Mouse (Mus musculus) midbrain, embryonic 11.5 days (tissue): ENCODE data around the gene Cnih3. TPM values are rescaled to one million over a fixed set of nuclear protein-coding genes. Genes with fewer than 3 reads are reported as not detected.

Experiments used
- ATAC-seq: fragments of 200-750 bp; cut with Nextera tagmentation; 2 replicates; pipeline ENCODE4 v1.8.0; 2017; ENCODE audit warnings: moderate TSS enrichment, moderate library complexity; ENCODE audit not compliant: low FRiP score
- DNase-seq: peaks from one replicate; pipeline ENCODE4 v3.0.0; 2015; ENCODE audit warnings: low spot score; ENCODE audit errors: missing footprints
- H3K27ac ChIP-seq: fragments of 300-500 bp; sonication (generic); 2 replicates; pipeline ENCODE4 v1.5.1; 2014; ENCODE audit warnings: low read depth, low read length
- H3K27me3 ChIP-seq: fragments of 300-500 bp; sonication (generic); 2 replicates; pipeline ENCODE4 v1.6.1; 2014; ENCODE audit warnings: mild to moderate bottlenecking, low read length, moderate library complexity, mixed read lengths; ENCODE audit not compliant: control insufficient read depth, insufficient read depth
- H3K36me3 ChIP-seq: fragments of 300-500 bp; sonication (generic); 2 replicates; pipeline ENCODE4 v1.6.1; 2014; ENCODE audit warnings: mild to moderate bottlenecking, low read length, moderate library complexity, mixed read lengths; ENCODE audit not compliant: control insufficient read depth, insufficient read depth
- H3K4me1 ChIP-seq: fragments of 300-500 bp; sonication (generic); 2 replicates; pipeline ENCODE4 v1.6.1; 2014; ENCODE audit warnings: low read length; ENCODE audit not compliant: control insufficient read depth, insufficient read depth
- H3K4me2 ChIP-seq: fragments of 300-500 bp; sonication (generic); 2 replicates; pipeline ENCODE4 v1.6.1; 2014; ENCODE audit warnings: mild to moderate bottlenecking, moderate library complexity
- H3K4me3 ChIP-seq: fragments of 300-500 bp; sonication (generic); 2 replicates; pipeline ENCODE4 v1.5.1; 2014; ENCODE audit warnings: low read depth, low read length
- H3K9ac ChIP-seq: fragments of 300-500 bp; sonication (generic); 2 replicates; pipeline ENCODE4 v1.6.1; 2014; ENCODE audit warnings: low read length
- H3K9me3 ChIP-seq: fragments of 300-500 bp; sonication (generic); 2 replicates; pipeline ENCODE4 v1.6.1; 2016; ENCODE audit warnings: low read length; ENCODE audit not compliant: control insufficient read depth
- WGBS: fragments of 180-500 bp; shearing (Covaris S2); extraction: QIAGEN DNeasy Blood & Tissue Kit; methylation state at CpG from one replicate; pipeline ENCODE4 v1.1.7; 2014; 5-methylcytosine and 5-hydroxymethylcytosine counted together
- polyA plus RNA-seq: library from polyadenylated mRNA; unstranded; fragments of >200 nt; fragmentation: Nextera tagmentation; extraction: Ambion mirVana; gene quantifications from 2 replicates; pipeline ENCODE4 v1.2.1, GENCODE M21; 2014

Cnih3 gene
- polyA plus RNA-seq, 1 experiment from 2014 or later, result 1.3 TPM

GRCm38 (mm10) chr1:181321149-181321548 is 31.3 kb upstream of the Cnih3 start:
- Histone ChIP-seq H3K4me3 (no peak overlapping the region), H3K4me2 (no peak overlapping the region), H3K9ac (no peak overlapping the region), H3K4me1 (no peaks in the 10 kb centered on the region), H3K9me3 (no peaks in the 10 kb centered on the region), H3K27me3 (no peaks in the 10 kb centered on the region), H3K27ac (no peak overlapping the region), H3K36me3 (no peaks in the 10 kb centered on the region)
- ATAC-seq, result no peak
- DNase-seq, result no peak
- WGBS, result 94% methylated on average over 5 of the region's 5 CpGs

GRCm38 (mm10) chr1:181323134-181323533 is 29.3 kb upstream of the Cnih3 start:
- DNase-seq (no peak), ATAC-seq (no peak)
- WGBS, result 97% methylated on average over 3 of the region's 3 CpGs
- Histone ChIP-seq H3K4me1 (no peaks in the 10 kb centered on the region), H3K9ac (no peak overlapping the region), H3K27ac (no peak overlapping the region), H3K9me3 (no peaks in the 10 kb centered on the region), H3K36me3 (no peaks in the 10 kb centered on the region), H3K27me3 (no peaks in the 10 kb centered on the region), H3K4me2 (no peak overlapping the region), H3K4me3 (no peak overlapping the region)

- H3K4me3 ChIP-seq, result no peak overlapping the region
- no peak overlapping the region for H3K9ac ChIP-seq
- H3K27me3 ChIP-seq, result no peaks in the 10 kb centered on the region
- H3K4me2 ChIP-seq, result no peak overlapping the region
- WGBS, result 97% methylated on average over 5 of the region's 5 CpGs
- no peaks in the 10 kb centered on the region for H3K9me3 ChIP-seq
- ATAC-seq (no peak), DNase-seq (no peak)
- H3K4me1 ChIP-seq, result no peaks in the 10 kb centered on the region
- no peaks in the 10 kb centered on the region for H3K36me3 ChIP-seq
- no peak overlapping the region for H3K27ac ChIP-seq
These were observed 25.3 kb upstream of the Cnih3 start for GRCm38 (mm10) chr1:181327137-181327536.

- Histone ChIP-seq H3K9ac (no peak overlapping the region), H3K9me3 (no peaks in the 10 kb centered on the region), H3K27ac (no peak overlapping the region), H3K4me1 (no peaks in the 10 kb centered on the region), H3K36me3 (no peaks in the 10 kb centered on the region), H3K27me3 (no peaks in the 10 kb centered on the region), H3K4me2 (no peak overlapping the region), H3K4me3 (no peak overlapping the region)
- DNase-seq (no peak), ATAC-seq (no peak)
- 86% methylated on average over 10 of the region's 10 CpGs for WGBS
These were observed 24.6 kb upstream of the Cnih3 start for GRCm38 (mm10) chr1:181327636-181328420.

- H3K4me2 ChIP-seq, result no peak overlapping the region
- H3K9ac ChIP-seq, result no peak overlapping the region
- H3K36me3 ChIP-seq, result no peaks in the 10 kb centered on the region
- no peak for DNase-seq
- H3K9me3 ChIP-seq, result no peaks in the 10 kb centered on the region
- ATAC-seq, result no peak
- 80% methylated on average over 3 of the region's 3 CpGs for WGBS
- no peak overlapping the region for H3K27ac ChIP-seq
- no peaks in the 10 kb centered on the region for H3K4me1 ChIP-seq
- no peaks in the 10 kb centered on the region for H3K27me3 ChIP-seq
- no peak overlapping the region for H3K4me3 ChIP-seq
These were observed 23.3 kb upstream of the Cnih3 start for GRCm38 (mm10) chr1:181329110-181329509.

- WGBS, result 34% methylated on average over 2 of the region's 2 CpGs
- ATAC-seq, result no peak
These were observed 19.8 kb upstream of the Cnih3 start for GRCm38 (mm10) chr1:181332597-181332996.

GRCm38 (mm10) chr1:181334329-181335018 is 18.0 kb upstream of the Cnih3 start:
- Histone ChIP-seq H3K36me3 (no peaks in the 10 kb centered on the region), H3K4me2 (no peak overlapping the region), H3K9me3 (no peaks in the 10 kb centered on the region), H3K4me1 (no peaks in the 10 kb centered on the region), H3K27ac (no peak overlapping the region), H3K4me3 (no peak overlapping the region), H3K27me3 (no peaks in the 10 kb centered on the region), H3K9ac (no peak overlapping the region)
- ATAC-seq, result no peak
- 92% methylated on average over 6 of the region's 6 CpGs for whole genome bisulfite sequencing
- no peak for DNase-seq

More at GRCm38 (mm10) chr1:181332597-181332996, 19.8 kb upstream of the Cnih3 start:
- Histone ChIP-seq H3K4me2 (no peak overlapping the region), H3K27ac (no peak overlapping the region), H3K36me3 (no peaks in the 10 kb centered on the region), H3K4me3 (no peak overlapping the region), H3K4me1 (no peaks in the 10 kb centered on the region), H3K27me3 (no peaks in the 10 kb centered on the region), H3K9ac (no peak overlapping the region), H3K9me3 (no peaks in the 10 kb centered on the region)
- no peak for DNase-seq

GRCm38 (mm10) chr1:181335019-181335365 is 17.4 kb upstream of the Cnih3 start:
- Histone ChIP-seq H3K4me2 (no peak overlapping the region), H3K9ac (no peak overlapping the region), H3K9me3 (no peaks in the 10 kb centered on the region), H3K36me3 (no peaks in the 10 kb centered on the region), H3K4me1 (no peaks in the 10 kb centered on the region), H3K4me3 (no peak overlapping the region), H3K27ac (no peak overlapping the region), H3K27me3 (no peaks in the 10 kb centered on the region)
- no peak for DNase-seq
- ATAC-seq, result no peak
- WGBS, result 92% methylated on average over 5 of the region's 5 CpGs

- H3K4me3 ChIP-seq, result no peak overlapping the region
These were observed 17.0 kb upstream of the Cnih3 start for GRCm38 (mm10) chr1:181335388-181335787.

More at GRCm38 (mm10) chr1:181335388-181335787, 17.0 kb upstream of the Cnih3 start:
- Histone ChIP-seq H3K36me3 (no peaks in the 10 kb centered on the region), H3K4me1 (no peaks in the 10 kb centered on the region), H3K9ac (no peak overlapping the region), H3K27ac (no peak overlapping the region), H3K27me3 (no peaks in the 10 kb centered on the region), H3K9me3 (no peaks in the 10 kb centered on the region), H3K4me2 (no peak overlapping the region)
- 84% methylated on average over 4 of the region's 4 CpGs for WGBS
- DNase-seq (no peak), ATAC-seq (no peak)
